Mouse (Mus musculus): ENCODE measurements around the gene Tomm20. TPM values are rescaled to one million over a fixed set of nuclear protein-coding genes. Genes with fewer than 3 reads are reported as not detected.
A peak's percentile ranks its signal among the peaks of the same experiment; 100 is the strongest.

The Tomm20 gene
- polyA plus RNA-seq, 1 experiment from 2014 or later, result 191 TPM

- H3K27me3 ChIP-seq (replicated peaks; ENCODE audit: control insufficient read depth, insufficient read depth, low read length), result no peaks in the 10 kb centered on the region
- H3K9ac ChIP-seq (replicated peaks; ENCODE audit: low read depth, low read length), result no peak overlapping the region
- no peaks in the 10 kb centered on the region for H3K9me3 ChIP-seq (ENCODE audit: control insufficient read depth, low read length)
- H3K4me3 ChIP-seq (replicated peaks; ENCODE audit: low read length), result no peak overlapping the region
- no peak for ATAC-seq
- H3K27ac ChIP-seq (ENCODE audit: low read length), result no peak overlapping the region
- no peaks in the 10 kb centered on the region for H3K36me3 ChIP-seq (ENCODE audit: control insufficient read depth, insufficient read depth)
- H3K4me2 ChIP-seq (ENCODE audit: low read length), result no peak overlapping the region
- WGBS, result 77% methylated on average over 9 of the region's 9 CpGs
- H3K4me1 ChIP-seq (replicated peaks; ENCODE audit: control insufficient read depth, insufficient read depth, low read length), result no peaks in the 10 kb centered on the region
Observed at GRCm38 (mm10) chr8:126903224-126903895, 42.3 kb downstream of the Tomm20 start.

GRCm38 (mm10) chr8:126901612-126902011 lies 44.0 kb downstream of the Tomm20 start:
- H3K4me1 ChIP-seq (replicated peaks; ENCODE audit: control insufficient read depth, insufficient read depth, low read length), result no peaks in the 10 kb centered on the region
- no peak for ATAC-seq
- no peak overlapping the region for H3K4me3 ChIP-seq (replicated peaks; ENCODE audit: low read length)
- no peaks in the 10 kb centered on the region for H3K9me3 ChIP-seq (ENCODE audit: control insufficient read depth, low read length)
- H3K27ac ChIP-seq (ENCODE audit: low read length), result no peak overlapping the region
- H3K27me3 ChIP-seq (replicated peaks; ENCODE audit: control insufficient read depth, insufficient read depth, low read length), result no peaks in the 10 kb centered on the region
- H3K36me3 ChIP-seq (ENCODE audit: control insufficient read depth, insufficient read depth), result no peaks in the 10 kb centered on the region
- 80% methylated on average over 1 of the region's 1 CpGs for WGBS
- no peak overlapping the region for H3K9ac ChIP-seq (replicated peaks; ENCODE audit: low read depth, low read length)
- H3K4me2 ChIP-seq (ENCODE audit: low read length), result no peak overlapping the region

GRCm38 (mm10) chr8:126901049-126901448 lies 44.6 kb downstream of the Tomm20 start:
- no peaks in the 10 kb centered on the region for H3K27me3 ChIP-seq (replicated peaks; ENCODE audit: control insufficient read depth, insufficient read depth, low read length)
- no peak overlapping the region for H3K27ac ChIP-seq (ENCODE audit: low read length)
- no peak overlapping the region for H3K4me2 ChIP-seq (ENCODE audit: low read length)
- 68% methylated on average over 2 of the region's 2 CpGs for WGBS
- H3K9ac ChIP-seq (replicated peaks; ENCODE audit: low read depth, low read length), result no peak overlapping the region
- H3K4me1 ChIP-seq (replicated peaks; ENCODE audit: control insufficient read depth, insufficient read depth, low read length), result no peaks in the 10 kb centered on the region
- H3K9me3 ChIP-seq (ENCODE audit: control insufficient read depth, low read length), result no peaks in the 10 kb centered on the region; the same call in 1 of the 2 replicates
- no peak for ATAC-seq
- no peaks in the 10 kb centered on the region for H3K36me3 ChIP-seq (ENCODE audit: control insufficient read depth, insufficient read depth)
- H3K4me3 ChIP-seq (replicated peaks; ENCODE audit: low read length), result no peak overlapping the region

- WGBS, result 37% methylated on average over 6 of the region's 6 CpGs
- Histone ChIP-seq H3K9me3 (ENCODE audit: control insufficient read depth, low read length) (no peaks in the 10 kb centered on the region; the same call in 1 of the 2 replicates), H3K27me3 (replicated peaks; ENCODE audit: control insufficient read depth, insufficient read depth, low read length) (no peaks in the 10 kb centered on the region), H3K4me3 (replicated peaks; ENCODE audit: low read length) (no peak overlapping the region), H3K27ac (ENCODE audit: low read length) (peak overlapping the region; percentile 24), H3K36me3 (ENCODE audit: control insufficient read depth, insufficient read depth) (no peaks in the 10 kb centered on the region), H3K4me2 (ENCODE audit: low read length) (no peak overlapping the region), H3K9ac (replicated peaks; ENCODE audit: low read depth, low read length) (no peak overlapping the region), H3K4me1 (replicated peaks; ENCODE audit: control insufficient read depth, insufficient read depth, low read length) (peaks cover 10% of the 10 kb centered on the region)
- peak; percentile 97 for ATAC-seq
Observed at GRCm38 (mm10) chr8:126895133-126895532, 50.5 kb downstream of the Tomm20 start.

- Histone ChIP-seq H3K4me1 (replicated peaks; ENCODE audit: control insufficient read depth, insufficient read depth, low read length) (peaks cover 19% of the 10 kb centered on the region), H3K9ac (replicated peaks; ENCODE audit: low read depth, low read length) (no peak overlapping the region), H3K36me3 (ENCODE audit: control insufficient read depth, insufficient read depth) (no peaks in the 10 kb centered on the region), H3K4me3 (replicated peaks; ENCODE audit: low read length) (no peak overlapping the region), H3K27ac (ENCODE audit: low read length) (peak overlapping the region; percentile 27; the same call in 1 of the 2 replicates), H3K27me3 (replicated peaks; ENCODE audit: control insufficient read depth, insufficient read depth, low read length) (no peaks in the 10 kb centered on the region), H3K9me3 (ENCODE audit: control insufficient read depth, low read length) (no peaks in the 10 kb centered on the region), H3K4me2 (ENCODE audit: low read length) (no peak overlapping the region)
- 87% methylated on average over 3 of the region's 3 CpGs for WGBS
- ATAC-seq, result no peak
Observed at GRCm38 (mm10) chr8:126887639-126888006, 58.0 kb downstream of the Tomm20 start.

GRCm38 (mm10) chr8:126886741-126887638 lies 58.7 kb downstream of the Tomm20 start:
- ATAC-seq, result peak; percentile 30; the same call in 1 of the 2 replicates
- no peak overlapping the region for H3K4me2 ChIP-seq (ENCODE audit: low read length)
- peaks cover 19% of the 10 kb centered on the region for H3K4me1 ChIP-seq (replicated peaks; ENCODE audit: control insufficient read depth, insufficient read depth, low read length)
- no peak overlapping the region for H3K4me3 ChIP-seq (replicated peaks; ENCODE audit: low read length)
- WGBS, result 61% methylated on average over 8 of the region's 8 CpGs
- peak overlapping the region; percentile 27; the same call in 1 of the 2 replicates for H3K27ac ChIP-seq (ENCODE audit: low read length)
- H3K27me3 ChIP-seq (replicated peaks; ENCODE audit: control insufficient read depth, insufficient read depth, low read length), result no peaks in the 10 kb centered on the region
- H3K36me3 ChIP-seq (ENCODE audit: control insufficient read depth, insufficient read depth), result no peaks in the 10 kb centered on the region
- no peak overlapping the region for H3K9ac ChIP-seq (replicated peaks; ENCODE audit: low read depth, low read length)
- no peaks in the 10 kb centered on the region for H3K9me3 ChIP-seq (ENCODE audit: control insufficient read depth, low read length)

GRCm38 (mm10) chr8:126885554-126886485 lies 59.8 kb downstream of the Tomm20 start:
- H3K9me3 ChIP-seq (ENCODE audit: control insufficient read depth, low read length), result no peaks in the 10 kb centered on the region
- H3K27me3 ChIP-seq (replicated peaks; ENCODE audit: control insufficient read depth, insufficient read depth, low read length), result no peaks in the 10 kb centered on the region
- peaks cover 19% of the 10 kb centered on the region for H3K4me1 ChIP-seq (replicated peaks; ENCODE audit: control insufficient read depth, insufficient read depth, low read length)
- H3K9ac ChIP-seq (replicated peaks; ENCODE audit: low read depth, low read length), result no peak overlapping the region
- no peak for ATAC-seq
- H3K27ac ChIP-seq (ENCODE audit: low read length), result peak overlapping the region; percentile 1; the same call in 1 of the 2 replicates
- H3K4me3 ChIP-seq (replicated peaks; ENCODE audit: low read length), result no peak overlapping the region
- 79% methylated on average over 13 of the region's 13 CpGs for WGBS
- H3K4me2 ChIP-seq (ENCODE audit: low read length), result no peak overlapping the region
- no peaks in the 10 kb centered on the region for H3K36me3 ChIP-seq (ENCODE audit: control insufficient read depth, insufficient read depth)

- Histone ChIP-seq H3K27ac (ENCODE audit: low read length) (peak overlapping the region; percentile 68), H3K4me1 (replicated peaks; ENCODE audit: control insufficient read depth, insufficient read depth, low read length) (peaks cover 19% of the 10 kb centered on the region), H3K4me3 (replicated peaks; ENCODE audit: low read length) (no peak overlapping the region), H3K9ac (replicated peaks; ENCODE audit: low read depth, low read length) (peak overlapping the region; percentile 30), H3K36me3 (ENCODE audit: control insufficient read depth, insufficient read depth) (no peaks in the 10 kb centered on the region), H3K4me2 (ENCODE audit: low read length) (peak overlapping the region; percentile 22), H3K27me3 (replicated peaks; ENCODE audit: control insufficient read depth, insufficient read depth, low read length) (no peaks in the 10 kb centered on the region), H3K9me3 (ENCODE audit: control insufficient read depth, low read length) (no peaks in the 10 kb centered on the region)
- WGBS, result 20% methylated on average over 6 of the region's 6 CpGs
- peak; percentile 83 for ATAC-seq
Observed at GRCm38 (mm10) chr8:126884202-126884926, 61.3 kb downstream of the Tomm20 start.
